Mouse (Mus musculus) megakaryocyte-erythroid progenitor cell, adult 5-6 weeks (primary cell): Measurements from ENCODE around the gene Zc3h4. TPM values are rescaled to one million over a fixed set of nuclear protein-coding genes. Genes with fewer than 3 reads are reported as not detected.

Experiments
- ATAC-seq: replicated peaks from 2 replicates; pipeline ENCODE4 v1.8.0; 2016; ENCODE audit warnings: mild to moderate bottlenecking, inconsistent platforms; ENCODE audit not compliant: severe bottlenecking, poor library complexity, low FRiP score, low TSS enrichment
- total RNA-seq, 2 experiments: library from RNA; stranded (forward) in 1 of 2; stranded (reverse) in 1 of 2; fragments of 200-1000, 215-1000 nt in 1 of 2; fragments of >200 nt in 1 of 2; fragmentation: Nextera tagmentation in 1 of 2; gene quantifications; 2 replicates each; pipeline ENCODE4 v1.2.3; 2014 to 2017

Zc3h4 gene
- total RNA-seq, 2 experiments from 2014 or later = 39.1 to 60.7 TPM

DNA sequence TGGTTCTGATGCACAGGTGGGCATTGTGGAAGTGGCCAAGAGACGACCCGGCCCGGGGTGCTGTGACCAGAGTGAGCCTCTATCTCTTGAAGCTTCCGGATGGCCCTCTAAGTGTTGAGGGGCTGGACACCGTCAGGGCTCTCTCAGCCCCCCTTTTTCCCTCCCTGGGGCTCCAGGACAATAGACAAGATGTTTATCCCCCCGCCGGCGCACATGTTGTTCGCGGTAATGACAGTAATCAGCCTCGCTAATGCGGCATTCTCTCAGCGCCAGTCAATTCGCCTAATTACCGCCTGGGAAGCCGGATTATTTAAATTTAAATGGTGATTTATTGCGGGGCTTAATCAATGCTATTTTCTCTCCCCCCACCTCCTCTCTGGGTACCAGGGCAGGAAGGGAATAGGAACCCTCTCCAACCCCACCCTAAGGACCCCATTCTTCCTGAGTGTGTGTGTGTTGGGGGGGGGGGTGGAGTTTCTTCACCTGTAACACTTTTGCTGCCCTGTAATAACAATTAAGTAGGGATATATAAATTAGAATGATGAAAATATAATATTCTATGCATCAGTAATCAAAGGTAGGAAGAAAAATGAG, 71.5 kb downstream of the Zc3h4 start:
- ATAC-seq = no peak

- ATAC-seq = no peak
Observed at GRCm38 (mm10) chr7:16473847-16474246, 73.1 kb downstream of the Zc3h4 start.

DNA sequence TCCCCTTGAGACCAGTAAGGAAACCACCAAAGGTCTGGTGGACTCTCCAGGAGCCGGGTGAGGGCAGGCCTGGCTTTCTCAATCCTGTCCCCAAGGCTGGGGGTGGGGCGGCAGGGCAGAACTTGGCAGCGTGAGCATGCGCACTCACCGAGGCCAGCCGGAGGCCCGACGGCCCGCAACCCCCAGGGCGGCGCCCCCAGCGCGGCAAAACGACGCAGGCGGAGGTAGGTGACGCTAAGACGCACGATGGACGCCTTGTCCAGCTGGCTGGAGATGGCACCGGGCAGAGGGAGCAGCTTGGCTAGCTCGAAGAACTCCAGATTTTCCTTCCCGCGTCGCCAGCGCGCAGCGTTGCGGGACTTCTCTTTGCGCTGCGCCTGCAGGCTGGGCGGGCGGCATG, 73.7 kb downstream of the Zc3h4 start:
- ATAC-seq = no peak

GRCm38 (mm10) chr7:16475321-16475720, 74.6 kb downstream of the Zc3h4 start:
- no peak for ATAC-seq

DNA sequence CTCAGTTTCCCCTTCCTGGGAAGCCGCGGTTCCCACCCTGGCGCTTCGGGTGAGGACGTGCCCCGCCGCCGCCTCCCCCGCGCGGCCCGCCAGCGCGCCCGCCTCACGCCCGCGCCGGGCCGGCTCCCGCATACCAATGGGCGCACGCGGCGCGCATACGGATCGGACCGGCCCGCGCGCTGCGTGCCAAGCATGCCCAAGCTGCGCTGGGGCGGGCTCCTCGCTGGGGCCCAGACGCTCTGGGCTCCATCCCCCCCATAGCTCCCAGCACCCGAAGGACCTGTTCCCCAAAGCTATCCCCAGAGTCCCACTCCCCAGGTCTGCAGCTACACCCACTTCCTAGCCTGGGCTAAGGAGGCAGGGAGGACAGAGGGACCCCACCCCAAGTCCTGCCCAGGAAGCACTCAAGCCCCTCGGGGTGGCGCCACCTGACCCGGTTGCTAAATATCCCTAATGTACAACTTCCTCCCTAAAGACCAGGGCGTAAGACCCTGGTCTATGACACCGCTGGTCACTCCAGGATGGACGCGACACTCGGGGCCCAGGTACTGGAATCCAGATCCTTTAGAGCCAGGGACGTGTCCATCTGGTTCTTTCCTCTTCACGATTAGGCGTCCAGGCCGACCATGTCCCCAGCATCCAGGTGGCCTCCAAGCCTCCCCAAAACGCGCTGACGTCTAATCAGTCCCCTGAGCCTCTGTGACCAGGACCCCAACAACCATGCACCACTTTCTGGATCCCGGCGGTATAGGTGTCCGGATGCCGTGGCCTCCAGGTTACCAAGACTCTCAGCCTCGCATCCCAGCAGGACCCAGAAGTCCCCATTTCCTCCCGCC, 75.3 kb downstream of the Zc3h4 start:
- no peak for ATAC-seq

GRCm38 (mm10) chr7:16476600-16476989, 75.9 kb downstream of the Zc3h4 start:
- ATAC-seq = no peak

DNA sequence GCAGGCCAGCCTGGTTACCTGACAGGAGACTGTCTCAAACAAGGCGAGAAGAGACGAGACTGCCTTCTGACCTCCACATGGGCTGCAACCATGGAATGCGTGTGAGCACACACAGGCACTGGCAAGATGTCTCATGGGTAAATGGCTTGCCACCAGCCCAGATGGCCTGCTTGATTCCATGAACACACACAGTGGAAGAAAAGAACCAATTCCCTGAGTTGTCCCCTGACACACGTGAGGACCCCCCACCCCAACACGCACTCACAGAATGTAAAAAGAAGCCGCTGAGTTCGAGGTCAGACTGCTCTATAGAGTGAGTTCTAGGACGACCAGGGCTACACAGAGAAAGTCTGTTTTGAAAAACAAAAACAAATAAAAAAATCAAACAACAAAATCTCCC, 76.9 kb downstream of the Zc3h4 start, which contains the start of gene Npas1:
Gene Npas1 (minus strand): TSS at position 101 of the 400 bp plus-strand sequence.
- ATAC-seq = no peak

Other genes with a start within 250 kb of the Zc3h4 start
- 0.42 and 0.49 TPM in 2 replicates for gene Meis3, start 225.8 kb upstream of the Zc3h4 start, total RNA-seq (2014; fragmentation: Nextera tagmentation)
- not detected in 2 replicates for gene Meis3, start 225.8 kb upstream of the Zc3h4 start, total RNA-seq (2017)
- gene Dhx34, start 178.9 kb upstream of the Zc3h4 start, total RNA-seq (2014; fragmentation: Nextera tagmentation) = 8.2 and 13.8 TPM in 2 replicates
- 3.6 and 3.7 TPM in 2 replicates for gene Dhx34, start 178.9 kb upstream of the Zc3h4 start, total RNA-seq (2017)
- 3.2 and 4.5 TPM in 2 replicates for gene C5ar2, start 156.8 kb upstream of the Zc3h4 start, total RNA-seq (2014; fragmentation: Nextera tagmentation)
- 3.5 and 4.0 TPM in 2 replicates for gene C5ar2, start 156.8 kb upstream of the Zc3h4 start, total RNA-seq (2017)
- 0.22 TPM in 1 of 2 replicates, not detected in the other for gene C5ar1, start 141.4 kb upstream of the Zc3h4 start, total RNA-seq (2014; fragmentation: Nextera tagmentation)
- gene C5ar1, start 141.4 kb upstream of the Zc3h4 start, total RNA-seq (2017) = 0.23 TPM in 1 of 2 replicates, not detected in the other
- gene Inafm1, start 127.3 kb upstream of the Zc3h4 start, total RNA-seq (2014; fragmentation: Nextera tagmentation) = 23.3 and 28.3 TPM in 2 replicates
- 14.8 and 18.4 TPM in 2 replicates for gene Inafm1, start 127.3 kb upstream of the Zc3h4 start, total RNA-seq (2017)
- 57.1 and 65.7 TPM in 2 replicates for gene Ccdc9, start 114.1 kb upstream of the Zc3h4 start, total RNA-seq (2014; fragmentation: Nextera tagmentation)
- gene Ccdc9, start 114.1 kb upstream of the Zc3h4 start, total RNA-seq (2017) = 106 and 110 TPM in 2 replicates
- gene Bbc3, start 92.5 kb upstream of the Zc3h4 start, total RNA-seq (2014; fragmentation: Nextera tagmentation) = 1.8 and 2.9 TPM in 2 replicates
- 3.1 and 4.4 TPM in 2 replicates for gene Bbc3, start 92.5 kb upstream of the Zc3h4 start, total RNA-seq (2017)
- 132 and 134 TPM in 2 replicates for gene Sae1, start 13.1 kb upstream of the Zc3h4 start, total RNA-seq (2014; fragmentation: Nextera tagmentation)
- gene Sae1, start 13.1 kb upstream of the Zc3h4 start, total RNA-seq (2017) = 478 and 490 TPM in 2 replicates
- 34.3 and 39.2 TPM in 2 replicates for gene Tmem160, start 51.9 kb downstream of the Zc3h4 start, total RNA-seq (2014; fragmentation: Nextera tagmentation)
- gene Tmem160, start 51.9 kb downstream of the Zc3h4 start, total RNA-seq (2017) = 16.3 and 16.9 TPM in 2 replicates
- gene Npas1, start 76.8 kb downstream of the Zc3h4 start, total RNA-seq (2014; fragmentation: Nextera tagmentation) = not detected in 2 replicates
- gene Npas1, start 76.8 kb downstream of the Zc3h4 start, total RNA-seq (2017) = not detected in 2 replicates
- gene Arhgap35, start 214.1 kb downstream of the Zc3h4 start, total RNA-seq (2014; fragmentation: Nextera tagmentation) = 11.1 and 14.3 TPM in 2 replicates
- 8.0 and 8.6 TPM in 2 replicates for gene Arhgap35, start 214.1 kb downstream of the Zc3h4 start, total RNA-seq (2017)